Mouse (Mus musculus) layer of hippocampus, adult 6 months (tissue): ENCODE data around the gene Olfr1124. TPM values are rescaled to one million over a fixed set of nuclear protein-coding genes. Genes with fewer than 3 reads are reported as not detected.

Experiments used
- long read RNA-seq, 2 experiments: library from polyadenylated mRNA; unstranded; transcript quantifications; one replicate each; pipeline ENCODE4 v2.0.0; 2019 to 2020
- polyA plus RNA-seq: library from polyadenylated mRNA; unstranded; fragments of <200 nt; fragmentation: Nextera tagmentation; gene quantifications from 2 replicates; pipeline ENCODE4 v1.2.3, GENCODE M21; 2021

The Olfr1124 gene
- 0.09 and 0.18 TPM in 2 replicates for polyA plus RNA-seq
- long read RNA-seq, experiment 1: 0 reads
- long read RNA-seq, experiment 2: 0 reads

DNA sequence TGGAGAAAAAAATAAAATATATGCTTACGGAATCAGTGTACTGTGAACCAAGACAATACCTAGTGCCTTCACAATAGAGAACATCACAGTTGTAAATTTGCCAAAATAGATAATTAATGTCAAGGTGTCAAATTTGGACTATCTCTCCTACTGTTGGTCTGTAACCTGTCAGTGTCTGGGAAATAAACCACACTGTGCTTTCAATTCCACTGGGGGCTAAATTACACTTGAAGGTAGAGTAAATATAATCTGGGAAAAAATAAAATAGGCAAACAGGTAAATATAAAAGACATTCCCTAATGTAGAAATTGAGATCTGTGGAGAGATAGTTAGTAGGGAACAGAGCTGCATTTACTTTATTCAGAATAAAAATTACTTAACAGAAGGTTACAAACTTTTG lies at the start of gene Olfr1124:
Olfr1124 (plus strand) TSS at position 301 of the 400 bp plus-strand sequence.

DNA sequence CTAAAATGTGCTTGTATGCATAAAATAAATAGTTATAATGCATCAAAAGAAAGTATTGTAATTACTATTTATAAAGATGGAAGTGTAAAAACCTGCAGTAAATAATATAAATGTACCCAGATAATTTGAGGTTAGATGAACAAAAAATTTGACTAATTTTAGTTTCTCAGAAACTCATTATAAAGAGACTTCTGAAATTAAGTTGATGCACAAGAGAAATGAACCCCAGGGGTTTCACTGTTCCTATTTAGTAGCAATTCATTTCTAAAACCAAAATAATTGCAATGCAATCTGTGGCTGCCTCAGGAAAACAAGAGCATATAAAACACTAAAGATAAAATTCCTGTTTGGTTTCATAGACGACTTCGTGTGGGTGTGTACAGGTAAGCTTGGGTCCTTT lies 44.5 kb upstream of the Olfr1124 start, which contains the start of gene Olfr1122:
Olfr1122 (plus strand) TSS at position 301 of the 400 bp plus-strand sequence.

DNA sequence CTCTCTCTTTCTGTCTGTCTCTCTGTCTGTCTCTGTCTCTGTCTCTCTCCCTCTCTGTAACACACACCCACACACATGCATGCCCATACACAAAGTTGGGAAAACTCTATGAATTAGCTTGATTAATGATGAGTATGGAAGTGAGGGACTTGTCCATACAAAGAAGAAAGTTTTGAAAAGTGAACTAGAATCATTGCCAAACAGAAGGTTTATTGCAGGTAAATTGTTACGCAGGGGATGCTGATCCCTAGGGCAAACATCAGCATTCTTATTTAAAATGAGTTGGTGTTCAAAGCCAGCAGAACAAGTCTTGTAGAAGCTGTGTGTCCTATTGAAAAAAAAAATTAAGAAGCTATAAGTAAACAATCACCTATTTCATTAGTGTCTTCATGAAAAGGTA lies 13.7 kb upstream of the Olfr1124 start, which contains the start of gene Olfr1123:
Olfr1123 (plus strand) TSS at position 301 of the 400 bp plus-strand sequence.

DNA sequence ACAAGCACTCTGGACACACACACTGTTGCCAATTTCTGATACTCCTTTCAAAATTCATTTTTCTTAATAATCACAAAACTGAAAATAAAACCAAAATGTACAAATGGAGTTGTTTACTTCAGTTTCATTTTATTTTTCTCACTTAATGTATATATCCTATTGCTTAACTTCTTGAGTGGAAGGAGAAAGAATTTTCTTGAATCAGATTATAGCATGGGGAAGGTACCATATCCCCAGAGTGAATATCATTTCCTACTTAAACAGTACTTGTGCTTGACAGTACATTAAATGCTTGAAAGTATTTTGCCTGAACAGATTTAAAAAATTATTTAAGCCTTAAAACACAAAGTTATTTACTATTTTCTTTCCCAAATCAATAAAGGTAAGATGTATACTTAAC lies 23.6 kb downstream of the Olfr1124 start, which contains the start of gene Olfr1126:
Olfr1126 (plus strand) TSS at position 301 of the 400 bp plus-strand sequence.

Other genes starting within 250 kb of the Olfr1124 start
- not detected in 2 replicates for gene Olfr1112, start 242.5 kb upstream of the Olfr1124 start, polyA plus RNA-seq
- gene Olfr1113, start 221.3 kb upstream of the Olfr1124 start, polyA plus RNA-seq: not detected in 2 replicates
- gene Olfr1115, start 182.3 kb upstream of the Olfr1124 start, polyA plus RNA-seq: not detected in 2 replicates
- not detected in 2 replicates for gene Olfr1116, start 162.7 kb upstream of the Olfr1124 start, polyA plus RNA-seq
- not detected in 2 replicates for gene Olfr1118, start 122.7 kb upstream of the Olfr1124 start, polyA plus RNA-seq
- gene Olfr1120, start 75.5 kb upstream of the Olfr1124 start, polyA plus RNA-seq: not detected in 2 replicates
- not detected in 2 replicates for gene Olfr1121, start 60.4 kb upstream of the Olfr1124 start, polyA plus RNA-seq
- gene Olfr1122, start 44.4 kb upstream of the Olfr1124 start, polyA plus RNA-seq: not detected in 2 replicates
- gene Olfr1123, start 13.6 kb upstream of the Olfr1124 start, polyA plus RNA-seq: not detected in 2 replicates
- gene Olfr1126, start 23.7 kb downstream of the Olfr1124 start, polyA plus RNA-seq: not detected in 2 replicates
- gene Pramel7, start 66.8 kb downstream of the Olfr1124 start, polyA plus RNA-seq: not detected in 2 replicates
- not detected in 2 replicates for gene Pramel6, start 76.3 kb downstream of the Olfr1124 start, polyA plus RNA-seq
- not detected in 2 replicates for gene Olfr153, start 101.5 kb downstream of the Olfr1124 start, polyA plus RNA-seq
- gene Olfr1128, start 115.3 kb downstream of the Olfr1124 start, polyA plus RNA-seq: not detected in 2 replicates
- not detected in 2 replicates for gene Olfr1129, start 143.6 kb downstream of the Olfr1124 start, polyA plus RNA-seq
- not detected in 2 replicates for gene Olfr1130, start 175.9 kb downstream of the Olfr1124 start, polyA plus RNA-seq
- gene Olfr1131, start 196.8 kb downstream of the Olfr1124 start, polyA plus RNA-seq: not detected in 2 replicates
- not detected in 2 replicates for gene Olfr1132, start 207.3 kb downstream of the Olfr1124 start, polyA plus RNA-seq
- not detected in 2 replicates for gene Olfr1133, start 217.1 kb downstream of the Olfr1124 start, polyA plus RNA-seq
- gene Olfr1134, start 228.2 kb downstream of the Olfr1124 start, polyA plus RNA-seq: not detected in 2 replicates
- not detected in 2 replicates for gene Olfr1135, start 243.4 kb downstream of the Olfr1124 start, polyA plus RNA-seq